In the genomic region with DNA sequence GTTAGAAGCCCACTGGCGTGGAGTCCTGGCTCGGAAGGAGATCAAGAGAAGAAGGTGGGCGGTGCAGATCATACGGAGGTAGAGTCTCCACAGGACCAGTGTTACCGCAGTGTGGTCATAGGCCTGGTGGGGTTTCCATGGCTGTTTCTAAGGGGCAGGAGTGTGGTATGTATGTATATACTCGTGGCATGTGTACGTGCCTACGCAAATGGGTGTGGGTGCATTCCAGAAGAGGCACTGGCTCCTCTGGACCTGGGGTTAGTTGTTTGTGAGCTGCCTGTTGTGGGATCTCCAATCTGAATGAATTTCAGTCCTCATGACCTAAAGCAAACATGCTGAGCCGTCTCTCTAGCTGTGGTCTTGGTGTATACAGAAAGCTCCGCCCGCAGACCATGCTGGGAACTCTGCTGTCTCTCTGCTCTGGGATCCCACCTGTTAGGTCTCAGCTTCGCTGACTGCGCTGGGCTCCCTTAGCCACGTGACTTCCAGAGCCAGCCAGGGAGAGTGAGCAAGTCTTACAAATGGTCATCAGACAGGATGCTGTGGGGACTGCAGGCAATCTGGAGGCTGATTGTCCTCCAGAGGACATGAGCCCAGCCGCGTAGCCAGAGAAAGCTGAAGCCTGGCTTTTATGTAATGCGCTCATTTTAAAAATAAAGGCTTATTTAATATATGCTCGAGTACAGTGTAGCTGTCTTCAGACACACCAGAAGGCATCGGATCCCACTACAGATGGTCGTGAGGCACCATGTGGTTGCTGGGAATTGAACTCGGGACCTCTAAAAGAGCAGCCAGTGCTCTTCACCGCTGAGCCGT, we compare ENCODE assay signal across 8 mouse cellular contexts. TPM values are rescaled to one million over a fixed set of nuclear protein-coding genes. Genes with fewer than 3 reads are reported as not detected.
A peak's percentile ranks its signal among the peaks of the same experiment; 100 is the strongest.
DNase-seq lines count a peak whose midpoint lies in the region; ATAC-seq and TF ChIP-seq lines count a peak whose summit lies in the region.

No protein-coding gene starts in this region.

- H3K79me2 ChIP-seq in heart, adult 2 months (replicated peaks; ENCODE audit: control insufficient read depth, insufficient read depth, low read length), result no peaks in the 10 kb centered on the region

- WGBS in heart, adult 2 months, result 39% methylated on average over 23 of the region's 23 CpGs
- 58% methylated on average over 23 of the region's 23 CpGs for WGBS in midbrain, embryonic 10.5 days

- no peaks in the 10 kb centered on the region for H3K36me3 ChIP-seq in heart, adult 2 months (ENCODE audit: control insufficient read depth, insufficient read depth, low read length)
- peaks cover 27% of the 10 kb centered on the region for H3K36me3 ChIP-seq in midbrain, embryonic 10.5 days

- peak; percentile 7; the same call in 1 of the 2 replicates for ATAC-seq in granulocyte monocyte progenitor cell, adult 5-6 weeks (replicated peaks; ENCODE audit: poor library complexity, severe bottlenecking)
- ATAC-seq in cerebellum, adult (ENCODE audit: insufficient number of reproducible peaks, low FRiP score, low TSS enrichment), result no peak

- no peaks in the 10 kb centered on the region for H3K27me3 ChIP-seq in heart, adult 2 months (ENCODE audit: control insufficient read depth, insufficient read depth, low read length)
- 0 out of 2 replicates have a peak, but pooled peaks cover 4% of the 10 kb centered on the region for H3K27me3 ChIP-seq in midbrain, embryonic 10.5 days (ENCODE audit: low read depth, poor library complexity, severe bottlenecking)

- intact Hi-C loops in heart, adult 2 months (cut with DNase I), result loop anchor here (1.0 to 2.0 kb wide), 2 partner anchors 26 to 44 kb away; no protein-coding TSS in a partner anchor
- intact Hi-C loops in heart, postnatal 25 days (cut with DNase I), result loop anchor here (2.0 kb wide), 2 partner anchors 26 to 44 kb away; no protein-coding TSS in a partner anchor

- TF ChIP-seq POLR2A in heart, adult 2 months (IDR thresholded peaks at IDR 0.05; ENCODE audit: insufficient read depth, low read depth, low read length), result 0 out of 2 replicates have a peak, but pooled peaks have one; percentile 29

- H3K27ac ChIP-seq in heart, adult 2 months, result peak overlapping the region; percentile 18; the same call in 1 of the 2 replicates
- no peak overlapping the region; the same call in 1 of the 2 replicates for H3K27ac ChIP-seq in midbrain, embryonic 10.5 days (replicated peaks)

- no peak for TF ChIP-seq CTCF in heart, adult 2 months (IDR thresholded peaks at IDR 0.05)

- no peak overlapping the region for H3K9ac ChIP-seq in heart, adult 2 months (ENCODE audit: low read depth, low read length)

- H3K4me3 ChIP-seq in heart, adult 2 months, result no peak overlapping the region; the same call in 1 of the 2 replicates
- H3K4me3 ChIP-seq in midbrain, embryonic 10.5 days, result 0 out of 2 replicates have a peak overlapping the region, but pooled peaks have one; percentile 8

- H3K4me1 ChIP-seq in heart, adult 2 months (ENCODE audit: control insufficient read depth, insufficient read depth, low read length), result peaks cover 1% of the 10 kb centered on the region; the same call in 1 of the 2 replicates
- H3K4me1 ChIP-seq in midbrain, embryonic 10.5 days, result peaks cover 34% of the 10 kb centered on the region

- DNase-seq in heart, adult 2 months, result peak in 1 of 2 experiments; percentile 55
- no peak for DNase-seq in heart, postnatal 25 days (ENCODE audit: low spot score)
- DNase-seq in ZHBTc4 (ENCODE audit: low read depth, low spot score), result peak; percentile 76
- DNase-seq in layer of hippocampus, adult 9-11 months, result peak; percentile 67
- no peak for DNase-seq in midbrain, embryonic 10.5 days (ENCODE audit: low spot score)
- no peak for DNase-seq in ovary, postnatal 36 days (ENCODE audit: low spot score)

- no peak for TF ChIP-seq EP300 in heart, adult 2 months (IDR thresholded peaks at IDR 0.05; ENCODE audit: insufficient read depth, low read depth, low read length)

- H3K9me3 ChIP-seq in midbrain, embryonic 10.5 days (replicated peaks), result no peaks in the 10 kb centered on the region

RNA-seq across cellular contexts. Expression of a gene that starts 23.2 kb away (rescaled TPM):
- 10 to 100 TPM; 48.9 to 51.8 TPM for total RNA-seq in heart, adult 2 months (2021)
- polyA plus RNA-seq in heart, adult 2 months (2012; rRNA removed), result 48.0 and 63.5 TPM in 2 replicates
- total RNA-seq in heart, postnatal 25 days (2021), result 10 to 100 TPM; 52.2 to 55.0 TPM
- total RNA-seq in granulocyte monocyte progenitor cell, adult 5-6 weeks (2014; fragmentation: Nextera tagmentation), result 18.5 and 29.5 TPM in 2 replicates
- total RNA-seq in granulocyte monocyte progenitor cell, adult 5-6 weeks (2017), result 38.2 and 49.8 TPM in 2 replicates
- polyA plus RNA-seq in midbrain, embryonic 10.5 days (2016; fragmentation: Nextera tagmentation; extraction: Ambion mirVana), result 103 and 114 TPM in 2 replicates

RNA-seq across cellular contexts. Expression of a gene that starts 23.3 kb away (rescaled TPM):
- 100 to 1,000 TPM in 1 of 2 experiments, 10 to 100 TPM in 1; 86.3 to 101 TPM for total RNA-seq in heart, adult 2 months (2021)
- 84.2 and 103 TPM in 2 replicates for polyA plus RNA-seq in heart, adult 2 months (2012; rRNA removed)
- total RNA-seq in heart, postnatal 25 days (2021), result 10 to 100 TPM; 85.4 to 93.5 TPM
- total RNA-seq in granulocyte monocyte progenitor cell, adult 5-6 weeks (2014; fragmentation: Nextera tagmentation), result 27.6 and 34.3 TPM in 2 replicates
- 13.3 and 16.9 TPM in 2 replicates for total RNA-seq in granulocyte monocyte progenitor cell, adult 5-6 weeks (2017)
- 49.8 and 56.9 TPM in 2 replicates for polyA plus RNA-seq in midbrain, embryonic 10.5 days (2016; fragmentation: Nextera tagmentation; extraction: Ambion mirVana)

Comparison
In these comparisons a context has a peak if more than half of its experiments do, and no peak if none do; other contexts are left out.
1. DNase-seq: peak in ZHBTc4 (single experiment) and layer of hippocampus, adult 9-11 months (single experiment); none in heart, postnatal 25 days (single experiment), midbrain, embryonic 10.5 days (single experiment) and ovary, postnatal 36 days (single experiment).